Mouse (Mus musculus) liver, adult (tissue): ENCODE results near the gene Abca17.
A peak's percentile ranks its signal among the peaks of the same experiment; 100 is the strongest.

Source experiments
- GATA4 ChIP-seq: IDR thresholded peaks from 2 replicates; pipeline ENCODE4 v1.6.1; 2014; ENCODE audit warnings: mild to moderate bottlenecking, low read length; ENCODE audit not compliant: insufficient replicate concordance

Gene Abca17

GRCm38 (mm10) chr17:24279907-24280306 lies 71.0 kb downstream of the Abca17 start:
- TF ChIP-seq GATA4 = no peak

GRCm38 (mm10) chr17:24267133-24267532 lies 83.7 kb downstream of the Abca17 start:
- TF ChIP-seq GATA4 = no peak

DNA sequence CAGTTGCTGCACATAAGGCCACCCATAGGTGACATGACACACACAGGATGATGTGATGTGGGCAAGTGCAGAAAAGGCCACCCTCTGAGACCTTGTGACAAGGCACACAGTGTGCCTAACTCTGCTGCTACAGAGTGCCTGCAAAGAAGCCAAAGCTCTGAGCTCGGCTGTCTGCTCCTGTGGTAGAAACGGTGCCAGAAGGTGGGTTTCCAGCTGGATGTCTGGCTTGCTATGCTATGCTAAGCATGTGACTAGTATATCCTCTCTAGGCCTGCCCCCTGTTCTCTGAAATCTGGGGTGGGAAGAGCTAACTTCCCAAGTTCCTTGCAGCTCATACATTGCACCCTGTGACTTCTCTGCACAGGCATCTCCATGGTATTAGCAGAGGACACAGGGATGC lies 86.1 kb downstream of the Abca17 start:
- no peak for TF ChIP-seq GATA4

DNA sequence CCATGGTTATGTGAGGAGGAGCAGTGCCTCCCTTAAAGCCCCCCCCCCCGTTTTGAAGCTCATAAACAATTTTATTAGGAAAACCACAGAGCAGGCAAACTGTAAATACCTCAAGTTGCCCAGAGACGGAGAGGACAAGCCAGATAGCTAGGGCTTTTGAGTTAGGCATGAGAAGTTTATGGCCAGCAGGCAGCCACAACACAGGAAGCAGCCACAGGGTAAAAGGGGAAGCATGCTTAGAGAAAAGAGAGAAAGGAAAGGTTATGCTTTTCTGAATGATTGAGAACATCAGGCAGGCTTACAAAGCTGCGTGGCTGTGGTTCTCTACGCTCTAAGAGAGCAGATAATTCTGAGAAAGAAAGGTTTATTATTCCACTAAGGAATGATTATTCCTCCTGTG lies 90.4 kb downstream of the Abca17 start:
- no peak for TF ChIP-seq GATA4

- no peak for TF ChIP-seq GATA4
Observed at GRCm38 (mm10) chr17:24259702-24260101, 91.2 kb downstream of the Abca17 start.

DNA sequence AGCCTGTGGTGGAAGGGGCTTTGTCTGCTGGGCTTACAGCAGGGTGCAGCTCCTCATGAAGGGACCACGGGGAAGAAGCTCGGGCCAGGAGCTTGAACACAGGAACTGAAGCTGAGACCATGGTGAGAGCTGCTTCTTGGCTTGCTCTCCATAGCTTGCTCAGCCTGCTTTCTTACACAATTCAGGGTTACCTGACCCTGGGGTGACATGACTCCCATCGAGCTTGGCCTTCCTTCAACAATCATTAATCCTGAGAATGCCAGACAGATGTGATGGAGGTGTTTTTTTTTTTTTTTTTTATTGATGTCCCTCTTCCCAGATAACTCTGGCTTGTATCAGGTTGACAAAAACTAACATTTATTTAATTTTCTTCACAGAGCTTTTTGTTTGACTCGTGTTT lies 91.9 kb downstream of the Abca17 start:
- no peak for TF ChIP-seq GATA4

DNA sequence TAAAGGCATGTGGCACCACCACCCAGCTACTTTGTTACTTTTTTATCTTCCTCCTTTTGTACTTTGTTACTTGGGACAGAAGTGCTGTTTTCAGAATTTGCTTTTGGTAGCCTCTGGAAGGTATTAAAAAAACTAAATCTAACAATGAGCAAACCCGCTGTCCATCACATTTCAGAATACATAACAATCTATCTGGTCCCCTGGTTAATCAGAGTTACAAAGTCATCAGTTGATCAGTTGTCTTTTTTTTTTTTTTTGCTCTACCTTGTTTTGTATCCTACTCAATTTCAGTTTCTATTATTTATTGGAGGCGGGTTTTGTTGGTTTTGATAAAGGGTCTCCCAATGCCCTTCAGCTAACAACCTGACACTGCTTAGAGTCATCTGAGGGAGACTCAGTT lies 98.5 kb downstream of the Abca17 start:
- TF ChIP-seq GATA4 = no peak

DNA sequence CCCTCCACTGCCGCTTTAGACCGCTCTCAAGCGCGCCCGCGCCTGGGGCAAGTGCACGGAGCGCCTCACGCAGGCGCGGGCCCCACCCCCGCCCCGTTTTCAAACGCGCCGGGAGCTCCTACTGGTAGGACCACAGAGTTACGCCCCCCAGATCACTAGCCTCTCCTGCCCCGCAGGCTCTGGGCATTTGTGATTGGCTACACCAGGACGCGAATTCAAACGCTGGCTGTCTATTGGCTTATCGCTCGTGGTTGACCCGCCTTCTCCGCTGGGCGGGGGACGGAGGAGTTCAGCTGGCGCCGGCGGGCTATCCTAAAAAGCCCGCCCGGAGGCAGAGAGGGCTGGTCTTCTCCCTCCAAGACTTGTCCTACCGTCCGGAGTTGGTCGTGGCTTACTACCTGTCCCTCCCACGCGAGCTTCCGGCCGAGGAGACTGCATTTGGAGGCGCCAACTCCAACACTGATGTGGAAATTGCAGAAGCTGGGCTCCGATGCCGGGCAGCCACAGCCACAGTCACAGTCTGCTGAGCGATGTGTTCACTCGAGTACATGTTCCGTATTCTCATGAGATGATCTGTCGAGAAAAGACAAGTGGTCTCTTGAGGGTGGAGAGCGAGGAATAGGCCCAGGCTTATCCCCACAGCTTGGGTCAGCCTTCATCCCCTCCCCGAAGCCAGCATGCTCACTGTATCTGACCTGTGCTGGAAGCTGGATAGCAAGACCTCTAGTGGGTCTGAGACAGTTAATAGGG lies 99.4 kb downstream of the Abca17 start, which contains the start of gene Ccnf:
Gene Ccnf (minus strand): TSS at position 165 of the 750 bp plus-strand sequence.
- TF ChIP-seq GATA4 = peak; percentile 3; the same call in 1 of the 2 replicates

GRCm38 (mm10) chr17:24250988-24251319 lies 99.9 kb downstream of the Abca17 start:
- no peak for TF ChIP-seq GATA4

GRCm38 (mm10) chr17:24248641-24249040 lies 102.2 kb downstream of the Abca17 start:
- no peak for TF ChIP-seq GATA4

- no peak for TF ChIP-seq GATA4
Observed at GRCm38 (mm10) chr17:24244061-24244460, 106.8 kb downstream of the Abca17 start.

- TF ChIP-seq GATA4 = no peak
Observed at GRCm38 (mm10) chr17:24243311-24243969, 107.4 kb downstream of the Abca17 start.

GRCm38 (mm10) chr17:24236921-24237320 lies 113.9 kb downstream of the Abca17 start:
- TF ChIP-seq GATA4 = no peak

- TF ChIP-seq GATA4 = no peak
Observed at GRCm38 (mm10) chr17:24236479-24236878, 114.4 kb downstream of the Abca17 start.

- no peak for TF ChIP-seq GATA4
Observed at GRCm38 (mm10) chr17:24227941-24228340, 122.9 kb downstream of the Abca17 start.

- TF ChIP-seq GATA4 = no peak
Observed at GRCm38 (mm10) chr17:24226721-24227120, 124.1 kb downstream of the Abca17 start.

DNA sequence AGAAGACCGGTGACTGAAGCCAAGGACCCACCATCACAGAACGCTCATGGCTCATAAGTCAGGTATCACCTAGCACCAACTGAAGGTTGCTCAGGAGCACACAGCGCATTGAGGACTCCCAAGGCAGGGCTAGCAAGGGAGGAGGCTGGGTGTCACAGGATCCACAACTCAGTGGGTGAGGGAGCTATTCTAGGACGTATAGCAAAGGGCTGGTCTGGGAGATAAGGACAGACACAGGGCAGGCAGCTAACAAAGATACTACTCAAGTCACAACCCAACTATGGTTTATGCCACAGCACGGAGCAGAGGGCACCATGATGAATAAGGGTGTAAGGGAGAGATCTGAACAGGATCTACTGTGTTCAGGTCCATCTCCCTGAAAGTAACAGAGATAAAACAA lies 125.0 kb downstream of the Abca17 start:
- no peak for TF ChIP-seq GATA4

GRCm38 (mm10) chr17:24224741-24225140 lies 126.1 kb downstream of the Abca17 start:
- TF ChIP-seq GATA4 = no peak
